In the genomic region with DNA sequence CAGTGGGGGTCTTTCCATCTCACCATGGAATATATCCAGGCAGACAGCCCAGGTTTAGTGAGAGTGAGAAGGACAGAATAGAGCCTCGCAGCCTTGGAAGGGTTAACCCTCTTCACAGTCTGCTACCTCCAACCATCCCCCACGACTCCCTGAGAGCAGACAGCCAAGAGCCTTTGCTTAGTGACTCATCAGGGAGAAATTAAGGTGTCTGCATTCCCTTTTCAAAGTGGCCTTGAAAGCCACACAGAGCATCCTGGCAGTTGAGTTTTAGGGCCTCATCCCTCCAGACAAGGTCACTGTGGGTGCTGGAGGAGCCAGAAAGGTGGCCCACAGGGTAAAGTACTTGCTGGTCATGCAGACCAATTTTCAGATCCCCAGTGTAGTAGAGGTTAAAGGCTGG, we compare ENCODE assay signal across 11 mouse cellular contexts.
A peak's percentile ranks its signal among the peaks of the same experiment; 100 is the strongest.
DNase-seq lines count a peak whose midpoint lies in the region; ATAC-seq and TF ChIP-seq lines count a peak whose summit lies in the region.
"Had no signal": no experiment of that assay in that cellular context is flagged by ENCODE, and none has a peak within 500 bp of the region (broad histone marks: within the 10 kb centered on the region; RNA-seq: fewer than 3 reads in every experiment).

No protein-coding gene starts in this region.

- TF ChIP-seq POLR2A in embryonic fibroblast, embryonic 13.5 days (IDR thresholded peaks at IDR 0.05; ENCODE audit: low read depth, low read length), result no peak

- peak; percentile 61 for ATAC-seq in intestine, embryonic 14.5 days (replicated peaks; ENCODE audit: low FRiP score, low TSS enrichment, low read depth)
- ATAC-seq in intestine, postnatal 0 days, result no peak

- WGBS in intestine, embryonic 14.5 days, result 11% methylated on average over 2 of the region's 2 CpGs
- 26% methylated on average over 2 of the region's 2 CpGs for WGBS in intestine, postnatal 0 days

- no peaks in the 10 kb centered on the region for H3K9me3 ChIP-seq in intestine, embryonic 14.5 days (ENCODE audit: control insufficient read depth, low read length)
- H3K9me3 ChIP-seq in intestine, postnatal 0 days (ENCODE audit: control insufficient read depth), result no peaks in the 10 kb centered on the region

- TF ChIP-seq CTCF in intestine, postnatal 0 days (IDR thresholded peaks at IDR 0.05; ENCODE audit: low read depth), result no peak
- no peak for TF ChIP-seq CTCF in embryonic fibroblast, embryonic 13.5 days (IDR thresholded peaks at IDR 0.05; ENCODE audit: borderline replicate concordance, insufficient read depth, low read length)
- no peak for TF ChIP-seq CTCF in gastrocnemius, adult 2 months (IDR thresholded peaks at IDR 0.05)

- no peaks in the 10 kb centered on the region for H3K27me3 ChIP-seq in intestine, embryonic 14.5 days (replicated peaks; ENCODE audit: control insufficient read depth, insufficient read depth, low read length)
- no peaks in the 10 kb centered on the region for H3K27me3 ChIP-seq in intestine, postnatal 0 days (replicated peaks; ENCODE audit: control insufficient read depth, insufficient read depth, low read length)

- H3K4me2 ChIP-seq in intestine, embryonic 14.5 days (ENCODE audit: low read length), result no peak overlapping the region
- no peak overlapping the region for H3K4me2 ChIP-seq in intestine, postnatal 0 days (replicated peaks; ENCODE audit: low read depth)

- no peak for DNase-seq in intestine, embryonic 14.5 days (ENCODE audit: low spot score)
- DNase-seq in right cerebral cortex, adult 18-20 months, result peak; percentile 2
- no peak for DNase-seq in right cerebral cortex, postnatal 36 days (ENCODE audit: low spot score in 2 of 2)
- DNase-seq in lung, postnatal 10 days, result peak; percentile 22
- no peak for DNase-seq in adrenal gland, postnatal 25 days
- DNase-seq in gastrocnemius, adult 2 months, result no peak
- DNase-seq: midbrain, embryonic 14.5 days had no signal

- H3K4me3 ChIP-seq in intestine, embryonic 14.5 days (ENCODE audit: low read depth, low read length), result no peak overlapping the region
- no peak overlapping the region for H3K4me3 ChIP-seq in intestine, postnatal 0 days (ENCODE audit: low read depth, low read length)
- H3K4me3 ChIP-seq in embryonic fibroblast, embryonic 13.5 days (ENCODE audit: insufficient read depth, low read length), result no peak overlapping the region
- H3K4me3 ChIP-seq in gastrocnemius, adult 2 months, result no peak overlapping the region
- H3K4me3 ChIP-seq: erythroblast, embryonic 14.5 days had no signal

- intact Hi-C loops in gastrocnemius, adult 2 months (cut with DNase I), result no loop called here

- no peaks in the 10 kb centered on the region for H3K36me3 ChIP-seq in intestine, embryonic 14.5 days (ENCODE audit: control insufficient read depth, insufficient read depth, low read length)
- H3K36me3 ChIP-seq in intestine, postnatal 0 days (ENCODE audit: control insufficient read depth, insufficient read depth), result no peaks in the 10 kb centered on the region

- H3K9ac ChIP-seq in intestine, embryonic 14.5 days (ENCODE audit: low read length), result no peak overlapping the region
- H3K9ac ChIP-seq in intestine, postnatal 0 days (ENCODE audit: low read depth, low read length), result no peak overlapping the region
- H3K9ac ChIP-seq: liver, embryonic 14.5 days had no signal

- H3K27ac ChIP-seq in intestine, embryonic 14.5 days (ENCODE audit: low read depth), result no peak overlapping the region
- H3K27ac ChIP-seq in intestine, postnatal 0 days (ENCODE audit: low read depth, low read length), result no peak overlapping the region
- peak overlapping the region; percentile 4; the same call in 1 of the 2 replicates for H3K27ac ChIP-seq in embryonic fibroblast, embryonic 13.5 days (ENCODE audit: insufficient read depth, low read length)
- H3K27ac ChIP-seq in gastrocnemius, adult 2 months, result no peak overlapping the region
- H3K27ac ChIP-seq: liver, embryonic 14.5 days had no signal

- peaks cover 10% of the 10 kb centered on the region; the same call in 1 of the 2 replicates for H3K4me1 ChIP-seq in intestine, embryonic 14.5 days (replicated peaks; ENCODE audit: control insufficient read depth, insufficient read depth, low read length)
- H3K4me1 ChIP-seq in intestine, postnatal 0 days (replicated peaks; ENCODE audit: control insufficient read depth, insufficient read depth, low read length), result 0 out of 2 replicates have a peak, but pooled peaks cover under 1% of the 10 kb centered on the region
- H3K4me1 ChIP-seq in embryonic fibroblast, embryonic 13.5 days (ENCODE audit: control insufficient read depth, insufficient read depth, low read length), result peaks cover 10% of the 10 kb centered on the region

Comparison
In these comparisons a context has a peak if more than half of its experiments do, and no peak if none do; other contexts are left out.
1. DNase-seq: peak in right cerebral cortex, adult 18-20 months (single experiment) and lung, postnatal 10 days (single experiment); none in intestine, embryonic 14.5 days (single experiment), right cerebral cortex, postnatal 36 days (0 of 2), adrenal gland, postnatal 25 days (single experiment) and gastrocnemius, adult 2 months (single experiment).